Mouse (Mus musculus) limb, embryonic 15.5 days (tissue): ENCODE measurements around the gene Agpat1. TPM values are rescaled to one million over a fixed set of nuclear protein-coding genes. Genes with fewer than 3 reads are reported as not detected.

Experiments
- ATAC-seq: fragments of 200-750 bp; cut with Nextera tagmentation; 2 replicates; pipeline ENCODE4 v1.8.0; 2017; ENCODE audit warnings: low read depth, moderate TSS enrichment; ENCODE audit not compliant: insufficient number of reproducible peaks, low FRiP score, low TSS enrichment
- H3K27ac ChIP-seq: fragments of 300-500 bp; sonication (generic); 2 replicates; pipeline ENCODE4 v1.5.1; 2015; ENCODE audit warnings: moderate library complexity, mild to moderate bottlenecking, inconsistent platforms
- H3K27me3 ChIP-seq: fragments of 300-500 bp; sonication (generic); 2 replicates; pipeline ENCODE4 v1.6.1; 2015; ENCODE audit warnings: inconsistent platforms
- H3K36me3 ChIP-seq: fragments of 300-500 bp; sonication (generic); 2 replicates; pipeline ENCODE4 v1.6.1; 2015; ENCODE audit warnings: inconsistent platforms
- H3K4me1 ChIP-seq: fragments of 300-500 bp; sonication (generic); 2 replicates; pipeline ENCODE4 v1.6.1; 2015; ENCODE audit warnings: inconsistent platforms
- H3K4me2 ChIP-seq: fragments of 300-500 bp; sonication (generic); 2 replicates; pipeline ENCODE4 v1.6.1; 2015; ENCODE audit warnings: mild to moderate bottlenecking, inconsistent platforms
- H3K4me3 ChIP-seq: fragments of 300-500 bp; sonication (generic); 2 replicates; pipeline ENCODE4 v1.5.1; 2015; ENCODE audit warnings: mild to moderate bottlenecking, inconsistent platforms
- H3K9ac ChIP-seq: fragments of 300-500 bp; sonication (generic); 2 replicates; pipeline ENCODE4 v1.6.1; 2015; ENCODE audit warnings: inconsistent platforms
- H3K9me3 ChIP-seq: fragments of 300-500 bp; sonication (generic); 2 replicates; pipeline ENCODE4 v1.6.1; 2016; ENCODE audit warnings: inconsistent platforms
- WGBS: fragments of 180-500 bp; shearing (Covaris S2); methylation state at CpG from one replicate; pipeline ENCODE4 v1.1.7; 2015; 5-methylcytosine and 5-hydroxymethylcytosine counted together
- polyA plus RNA-seq: library from polyadenylated mRNA; unstranded; fragments of >200 nt; fragmentation: Nextera tagmentation; extraction: Ambion mirVana; gene quantifications from 2 replicates; pipeline ENCODE4 v1.2.1, GENCODE M21; 2015

The Agpat1 gene
- polyA plus RNA-seq, 1 experiment from 2014 or later = 45.8 TPM

DNA sequence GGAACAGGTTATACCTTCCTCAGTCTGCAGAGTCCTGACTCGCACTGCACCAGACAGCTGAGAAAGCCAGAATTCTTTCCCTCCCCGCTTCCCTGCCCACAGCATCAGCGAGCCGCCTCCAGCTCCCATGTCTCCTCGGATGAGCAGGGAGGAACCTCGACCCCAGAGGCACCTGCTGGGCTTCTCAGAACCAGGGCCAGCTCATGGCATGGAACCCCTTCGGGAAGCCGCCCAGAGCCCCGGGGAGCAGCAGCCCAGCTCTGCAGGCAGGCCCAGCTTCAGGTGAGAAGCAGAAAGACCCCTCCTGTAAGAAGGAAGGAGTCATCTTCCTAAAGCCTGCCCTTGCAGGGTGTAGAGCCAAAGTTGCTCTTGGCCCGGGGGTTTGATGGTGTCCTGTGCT lies 48.5 kb downstream of the Agpat1 start:
- Histone ChIP-seq H3K36me3 (peaks cover 55% of the 10 kb centered on the region), H3K27me3 (no peaks in the 10 kb centered on the region), H3K4me2 (no peak overlapping the region), H3K4me1 (peaks cover 34% of the 10 kb centered on the region), H3K9me3 (no peaks in the 10 kb centered on the region), H3K4me3 (no peak overlapping the region), H3K9ac (no peak overlapping the region), H3K27ac (no peak overlapping the region)
- ATAC-seq = no peak
- 91% methylated on average over 10 of the region's 10 CpGs for WGBS

DNA sequence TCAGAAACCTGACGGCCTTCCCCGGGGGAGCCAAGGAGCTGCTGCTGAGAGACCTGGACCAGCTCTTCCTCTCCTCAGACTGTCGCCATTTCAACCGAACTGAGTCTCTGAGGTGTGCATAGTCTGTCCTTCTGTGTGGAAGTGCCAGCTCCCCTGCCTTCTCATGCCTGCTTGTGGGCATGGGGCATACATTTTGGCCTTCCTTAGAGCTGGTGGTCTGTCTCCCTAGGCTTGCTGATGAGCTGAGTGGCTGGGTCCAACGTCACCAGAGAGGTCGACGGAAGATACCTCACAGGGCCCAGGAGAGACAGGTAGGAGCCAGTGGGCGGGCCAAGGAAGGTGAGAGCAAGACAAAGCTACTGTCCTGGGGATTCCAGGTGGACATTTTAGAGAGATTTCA lies 48.9 kb downstream of the Agpat1 start:
- no peak for ATAC-seq
- peaks cover 30% of the 10 kb centered on the region for H3K4me1 ChIP-seq
- no peak overlapping the region for H3K4me3 ChIP-seq
- no peaks in the 10 kb centered on the region for H3K9me3 ChIP-seq
- H3K36me3 ChIP-seq = peaks cover 55% of the 10 kb centered on the region
- H3K4me2 ChIP-seq = no peak overlapping the region
- 88% methylated on average over 8 of the region's 8 CpGs for WGBS
- no peak overlapping the region for H3K9ac ChIP-seq
- H3K27me3 ChIP-seq = no peaks in the 10 kb centered on the region
- H3K27ac ChIP-seq = no peak overlapping the region

DNA sequence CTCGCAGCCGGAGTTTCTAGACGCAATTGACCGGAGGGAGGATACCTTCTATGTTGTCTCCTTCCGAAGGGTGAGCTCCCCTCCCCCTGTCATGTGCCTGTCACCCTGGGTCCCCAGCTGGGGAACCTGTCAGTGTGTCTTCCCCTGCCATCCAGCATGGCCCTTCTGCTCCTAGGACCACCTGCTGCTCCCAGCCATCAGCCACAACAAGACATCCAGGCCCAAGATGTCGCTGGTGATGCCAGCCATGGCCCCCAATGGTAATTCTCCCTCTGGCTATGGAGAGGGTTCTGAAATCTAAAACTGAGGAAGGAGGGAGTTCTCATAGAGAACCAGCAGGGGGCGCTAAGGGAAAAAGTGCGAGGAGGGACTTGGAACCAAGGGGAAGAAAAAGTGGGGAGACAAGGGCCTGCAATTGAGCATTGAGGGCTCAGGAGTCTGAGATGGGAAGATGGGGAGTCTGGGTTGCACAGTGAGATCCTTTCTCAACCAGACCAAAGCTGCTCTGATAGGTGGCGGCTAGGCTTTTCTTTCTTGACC lies 49.8 kb downstream of the Agpat1 start:
- H3K27me3 ChIP-seq = peaks cover 8% of the 10 kb centered on the region
- peaks cover 55% of the 10 kb centered on the region for H3K36me3 ChIP-seq
- peaks cover 24% of the 10 kb centered on the region for H3K4me1 ChIP-seq
- no peak overlapping the region for H3K4me3 ChIP-seq
- no peak overlapping the region for H3K4me2 ChIP-seq
- no peaks in the 10 kb centered on the region for H3K9me3 ChIP-seq
- no peak for ATAC-seq
- H3K9ac ChIP-seq = no peak overlapping the region
- H3K27ac ChIP-seq = no peak overlapping the region
- 64% methylated on average over 9 of the region's 9 CpGs for WGBS

DNA sequence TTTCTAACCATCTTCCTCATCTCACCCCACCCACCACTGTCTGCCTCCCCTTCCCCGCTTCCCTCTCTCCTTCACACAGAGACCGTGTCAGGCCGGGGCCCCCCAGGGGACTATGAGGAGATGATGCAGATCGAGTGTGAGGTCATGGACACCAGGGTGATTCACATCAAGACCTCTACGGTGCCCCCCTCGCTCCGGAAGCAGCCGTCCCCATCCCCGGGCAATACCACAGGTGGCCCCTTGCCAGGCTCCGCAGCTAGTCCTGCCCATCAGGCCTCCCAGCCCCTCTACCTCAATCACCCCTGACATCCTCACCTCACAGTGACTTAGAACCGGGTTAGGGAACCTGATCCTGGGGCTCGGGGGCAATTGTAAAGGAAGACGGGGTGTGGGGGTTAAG lies 50.3 kb downstream of the Agpat1 start:
- no peaks in the 10 kb centered on the region for H3K9me3 ChIP-seq
- no peak for ATAC-seq
- H3K27me3 ChIP-seq = peaks cover 13% of the 10 kb centered on the region
- peaks cover 24% of the 10 kb centered on the region for H3K4me1 ChIP-seq
- H3K36me3 ChIP-seq = peaks cover 50% of the 10 kb centered on the region
- no peak overlapping the region for H3K27ac ChIP-seq
- WGBS = 89% methylated on average over 13 of the region's 13 CpGs
- no peak overlapping the region for H3K4me2 ChIP-seq
- H3K4me3 ChIP-seq = no peak overlapping the region
- no peak overlapping the region for H3K9ac ChIP-seq

DNA sequence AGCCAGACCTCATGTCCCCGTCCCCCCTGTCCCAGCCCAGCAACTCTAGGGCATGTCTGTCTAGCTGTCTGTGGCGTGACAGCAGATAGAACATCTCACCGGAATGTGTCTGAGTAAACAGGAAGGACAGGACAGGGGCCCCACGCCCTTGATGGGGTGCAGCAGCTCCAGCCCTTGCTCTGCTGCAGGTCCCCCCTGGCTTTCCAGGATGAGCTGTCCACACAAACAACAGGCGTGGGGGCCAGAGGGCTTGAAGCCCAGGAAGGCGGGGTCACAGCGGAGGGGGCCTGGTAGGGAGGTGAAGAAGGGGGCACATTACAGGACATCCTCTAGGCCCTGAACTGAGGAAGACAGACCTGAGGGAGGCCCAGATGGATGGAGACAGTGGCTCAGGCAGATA lies 51.1 kb downstream of the Agpat1 start:
- no peak overlapping the region for H3K9ac ChIP-seq
- peak; percentile 24; the same call in 1 of the 2 replicates for ATAC-seq
- peak overlapping the region; percentile 51; the same call in 1 of the 2 replicates for H3K27ac ChIP-seq

DNA sequence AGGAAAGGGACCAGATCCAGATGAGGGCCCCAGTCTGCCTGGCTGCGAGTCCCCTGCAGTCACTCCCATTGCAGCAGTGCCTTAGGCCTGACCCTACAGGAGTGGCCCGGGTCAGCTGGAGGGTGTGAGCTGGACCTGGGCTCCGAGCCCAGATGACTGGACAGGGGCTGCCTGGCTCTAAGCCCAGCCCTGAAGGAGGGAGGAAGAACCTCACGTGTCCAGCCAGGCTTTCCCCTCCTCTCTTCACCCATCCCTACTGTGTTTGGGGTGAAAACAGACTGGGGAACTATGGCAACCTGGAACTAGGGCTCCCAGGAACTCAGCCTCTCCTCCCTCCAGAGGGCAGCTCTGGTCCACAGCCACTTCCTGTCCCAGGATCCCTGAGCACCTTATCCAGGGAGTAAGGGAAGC lies 51.5 kb downstream of the Agpat1 start:
- ATAC-seq = peak; percentile 59; the same call in 1 of the 2 replicates
- WGBS = 36% methylated on average over 4 of the region's 4 CpGs
- Histone ChIP-seq H3K4me2 (no peak overlapping the region), H3K9ac (no peak overlapping the region), H3K4me1 (peaks cover 29% of the 10 kb centered on the region), H3K9me3 (no peaks in the 10 kb centered on the region), H3K27ac (peak overlapping the region; percentile 51; the same call in 1 of the 2 replicates), H3K36me3 (peaks cover 38% of the 10 kb centered on the region), H3K4me3 (no peak overlapping the region), H3K27me3 (peaks cover 25% of the 10 kb centered on the region)

More for the DNA sequence above, 51.1 kb downstream of the Agpat1 start:
- peaks cover 43% of the 10 kb centered on the region for H3K36me3 ChIP-seq
- WGBS = 81% methylated on average over 7 of the region's 7 CpGs
- H3K4me2 ChIP-seq = no peak overlapping the region
- no peaks in the 10 kb centered on the region for H3K9me3 ChIP-seq
- peaks cover 24% of the 10 kb centered on the region for H3K4me1 ChIP-seq
- H3K27me3 ChIP-seq = peaks cover 21% of the 10 kb centered on the region
- no peak overlapping the region for H3K4me3 ChIP-seq

DNA sequence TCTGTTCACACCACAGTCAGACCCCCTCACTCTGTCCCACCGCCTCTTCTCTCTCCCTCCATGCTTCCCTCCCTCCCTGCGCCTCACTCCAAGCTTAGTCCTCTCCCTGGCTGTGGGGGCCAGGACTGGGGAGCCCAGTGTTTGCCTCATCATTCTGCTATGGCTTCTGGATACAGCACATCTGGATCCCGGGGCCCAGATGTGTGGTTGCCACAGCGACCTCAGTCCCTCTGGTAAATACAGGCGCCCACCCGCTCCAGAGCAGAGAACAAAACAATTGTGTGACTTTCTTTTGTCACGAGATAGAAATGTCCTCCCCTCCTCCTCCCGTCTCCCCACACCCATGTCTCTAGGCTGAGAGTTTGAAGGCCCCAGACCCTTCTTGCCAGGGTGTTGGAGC lies 52.6 kb downstream of the Agpat1 start:
- 59% methylated on average over 8 of the region's 8 CpGs for WGBS
- peak overlapping the region; percentile 43; the same call in 1 of the 2 replicates for H3K27ac ChIP-seq
- H3K9ac ChIP-seq = no peak overlapping the region
- peaks cover 36% of the 10 kb centered on the region for H3K27me3 ChIP-seq
- H3K4me1 ChIP-seq = peaks cover 39% of the 10 kb centered on the region
- no peak overlapping the region for H3K4me2 ChIP-seq
- no peaks in the 10 kb centered on the region for H3K9me3 ChIP-seq
- no peak for ATAC-seq
- H3K4me3 ChIP-seq = no peak overlapping the region
- H3K36me3 ChIP-seq = peaks cover 28% of the 10 kb centered on the region

DNA sequence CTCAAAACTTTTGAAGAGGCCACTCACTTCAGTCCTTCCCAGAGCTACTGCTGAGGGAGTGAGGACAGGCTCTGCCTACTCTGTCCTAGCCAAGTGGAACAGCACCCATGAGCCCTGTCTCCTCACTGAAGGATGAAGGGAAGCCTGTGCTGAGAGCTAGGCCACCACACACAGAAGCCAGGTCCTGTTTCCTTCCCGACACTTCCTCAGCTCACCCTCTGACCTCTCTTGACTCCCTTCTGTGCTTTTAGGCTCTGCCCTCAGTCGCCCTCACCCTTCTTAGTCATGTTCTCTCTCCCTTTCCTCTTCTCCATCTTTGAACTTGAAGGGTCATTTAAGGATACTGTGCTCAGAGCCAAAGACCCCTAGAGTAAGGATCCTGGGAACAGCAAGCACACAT lies 53.2 kb downstream of the Agpat1 start:
- H3K27me3 ChIP-seq = peaks cover 37% of the 10 kb centered on the region
- no peak overlapping the region for H3K9ac ChIP-seq
- no peak overlapping the region for H3K4me3 ChIP-seq
- H3K36me3 ChIP-seq = peaks cover 22% of the 10 kb centered on the region
- H3K4me1 ChIP-seq = peaks cover 40% of the 10 kb centered on the region
- no peak overlapping the region for H3K27ac ChIP-seq
- no peak for ATAC-seq
- no peak overlapping the region for H3K4me2 ChIP-seq
- H3K9me3 ChIP-seq = no peaks in the 10 kb centered on the region
- WGBS = 20% methylated on average over 2 of the region's 2 CpGs

DNA sequence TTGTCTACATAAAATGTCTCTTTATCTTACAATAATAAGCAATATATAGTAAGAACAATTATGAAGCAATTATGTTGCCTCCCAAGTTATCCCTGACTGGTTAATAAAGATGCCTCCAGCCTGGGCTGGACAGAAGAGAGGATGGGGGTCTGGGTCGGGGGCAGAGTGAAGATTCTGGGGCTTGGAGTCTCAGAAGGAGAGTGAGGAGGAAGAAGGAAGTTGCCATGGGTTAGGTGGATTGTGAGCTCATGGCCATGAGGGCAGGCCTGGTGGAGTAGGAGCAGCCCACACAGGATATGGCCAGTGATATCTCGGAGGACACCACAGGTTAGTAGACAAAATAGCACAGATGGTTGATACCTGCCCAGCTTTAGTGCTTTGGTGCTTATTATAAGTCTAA lies 54.1 kb downstream of the Agpat1 start:
- Histone ChIP-seq H3K4me2 (no peak overlapping the region), H3K9me3 (no peaks in the 10 kb centered on the region), H3K27ac (no peak overlapping the region), H3K9ac (no peak overlapping the region), H3K4me1 (peaks cover 40% of the 10 kb centered on the region), H3K4me3 (no peak overlapping the region), H3K36me3 (peaks cover 13% of the 10 kb centered on the region), H3K27me3 (peaks cover 46% of the 10 kb centered on the region)
- ATAC-seq = no peak
- WGBS = 76% methylated on average over 2 of the region's 2 CpGs

DNA sequence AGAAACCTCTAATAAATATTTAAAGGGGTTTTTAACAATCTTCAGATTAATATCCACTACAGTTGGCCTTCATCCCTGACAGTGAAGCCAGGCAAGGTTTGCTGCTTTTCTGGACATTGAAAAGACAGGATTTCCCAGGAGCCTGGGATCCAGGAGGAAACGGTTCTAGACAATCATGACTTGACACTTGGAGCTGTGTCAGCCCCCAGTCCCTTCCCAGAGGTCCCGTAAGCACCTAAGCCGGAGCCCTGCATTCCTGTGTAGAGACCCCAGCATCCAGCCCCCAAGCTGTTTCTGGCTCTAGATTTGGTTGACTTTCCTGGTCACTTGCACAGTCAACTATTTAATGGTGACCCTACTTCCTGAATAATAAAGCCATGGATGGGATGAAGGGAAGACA lies 54.5 kb downstream of the Agpat1 start:
- Histone ChIP-seq H3K9ac (no peak overlapping the region), H3K4me1 (peaks cover 40% of the 10 kb centered on the region), H3K27ac (no peak overlapping the region), H3K36me3 (peaks cover 8% of the 10 kb centered on the region), H3K9me3 (no peaks in the 10 kb centered on the region), H3K27me3 (peaks cover 50% of the 10 kb centered on the region), H3K4me3 (no peak overlapping the region), H3K4me2 (no peak overlapping the region)
- WGBS = 63% methylated on average over 3 of the region's 3 CpGs
- no peak for ATAC-seq

DNA sequence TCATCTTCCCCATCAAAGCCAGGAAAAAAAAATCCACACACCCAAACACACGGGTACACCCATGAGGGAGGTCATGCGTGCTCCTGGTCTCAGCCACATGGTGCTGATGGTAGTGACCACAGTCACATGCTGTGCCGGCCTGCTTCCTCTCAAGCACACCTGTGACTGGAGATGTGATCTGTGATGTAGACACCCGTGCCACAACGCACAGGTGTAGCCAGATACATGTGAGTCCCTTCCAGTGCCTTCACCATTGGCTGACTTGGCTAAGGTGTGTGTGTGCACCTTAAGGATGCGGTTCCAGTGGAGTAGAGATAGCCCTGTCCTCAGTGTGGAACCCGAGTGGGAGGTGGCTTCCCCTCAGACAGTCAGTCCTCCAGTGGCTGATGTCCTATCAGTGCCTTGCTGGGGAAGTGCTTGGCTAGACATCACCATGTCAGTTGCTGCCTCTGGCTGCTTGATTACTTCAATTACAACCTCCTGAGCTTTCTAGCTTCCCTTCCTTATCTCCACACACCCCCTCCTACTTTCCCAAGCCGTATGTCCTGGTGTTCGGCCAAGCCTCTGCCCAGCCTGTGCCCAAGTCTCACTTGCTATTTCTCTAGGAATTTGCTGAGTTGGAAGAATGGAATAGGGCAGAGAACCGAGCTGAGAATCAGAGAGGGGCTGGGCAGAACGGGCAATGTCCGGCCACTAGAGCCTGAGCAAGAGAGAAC lies 55.3 kb downstream of the Agpat1 start:
- Histone ChIP-seq H3K27me3 (peaks cover 52% of the 10 kb centered on the region), H3K36me3 (0 out of 2 replicates have a peak, but pooled peaks cover 2% of the 10 kb centered on the region), H3K4me1 (peaks cover 37% of the 10 kb centered on the region), H3K9me3 (no peaks in the 10 kb centered on the region), H3K27ac (no peak overlapping the region), H3K4me2 (no peak overlapping the region), H3K9ac (no peak overlapping the region), H3K4me3 (no peak overlapping the region)
- no peak for ATAC-seq
- 58% methylated on average over 12 of the region's 12 CpGs for WGBS

DNA sequence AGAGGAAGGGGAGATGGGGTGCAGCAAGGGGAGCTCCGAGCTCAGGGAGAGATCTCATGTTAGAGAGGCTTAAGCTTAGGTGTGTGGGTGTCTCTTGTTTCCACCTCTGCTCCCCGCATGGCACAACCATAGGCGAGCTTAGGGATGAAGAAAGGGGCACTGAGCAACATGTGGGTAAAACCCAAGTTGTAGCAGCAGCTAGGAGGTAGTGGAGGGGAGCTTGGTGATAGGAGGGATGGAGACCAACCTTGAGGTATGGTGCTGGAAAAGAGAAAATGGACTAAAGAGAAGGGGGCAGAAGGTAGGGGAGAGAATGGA lies 55.8 kb downstream of the Agpat1 start:
- Histone ChIP-seq H3K9me3 (no peaks in the 10 kb centered on the region), H3K4me1 (peaks cover 35% of the 10 kb centered on the region), H3K36me3 (no peaks in the 10 kb centered on the region), H3K4me2 (no peak overlapping the region), H3K4me3 (no peak overlapping the region), H3K27me3 (peaks cover 56% of the 10 kb centered on the region), H3K27ac (no peak overlapping the region), H3K9ac (no peak overlapping the region)
- 72% methylated on average over 3 of the region's 3 CpGs for WGBS
- no peak for ATAC-seq
